Mouse (Mus musculus) adrenal gland, postnatal 25 days (tissue): ENCODE measurements around the gene Vmn1r60. TPM values are rescaled to one million over a fixed set of nuclear protein-coding genes. Genes with fewer than 3 reads are reported as not detected.
"Not testable (repeated sequence)": the region's sequence is repeated elsewhere in the genome, so short reads cannot be mapped to it uniquely, and the experiment has no call there.

ENCODE experiments used
- DNase-seq: peaks from one replicate; pipeline ENCODE4 v3.0.0; 2021; ENCODE audit warnings: mixed read lengths
- long read RNA-seq: library from polyadenylated mRNA; stranded (forward); transcript quantifications from one replicate; pipeline ENCODE4 v2.0.0, GENCODE M21; 2021
- total RNA-seq: library from RNA; stranded (reverse); gene quantifications from 2 replicates; pipeline ENCODE4 v1.2.3, GENCODE M21; 2021

The Vmn1r60 gene
- not detected in 2 replicates for total RNA-seq
- long read RNA-seq, result 0 reads

DNA sequence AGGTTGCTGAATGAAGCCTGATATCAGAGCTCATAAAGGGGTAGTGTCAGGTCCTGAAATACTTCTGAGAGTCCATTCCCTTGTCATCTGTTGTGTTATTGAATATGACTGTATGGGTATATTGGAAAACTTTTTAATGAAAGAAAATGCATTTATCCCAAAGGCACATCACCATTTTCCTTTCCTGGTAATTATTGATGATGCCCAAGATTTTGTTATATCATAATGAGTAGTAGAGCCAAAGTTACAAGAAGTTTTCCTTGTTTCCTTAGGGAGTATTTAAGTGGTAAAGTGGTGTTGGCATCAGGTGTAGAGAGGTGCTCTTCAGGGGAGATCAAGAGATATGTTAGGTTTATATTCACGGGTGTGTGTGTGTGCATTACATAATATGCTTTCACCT, at the start of gene Vmn1r60:
Gene Vmn1r60, minus strand, starts transcription at position 101 of the 400 bp plus-strand sequence.
- not testable (repeated sequence) for DNase-seq

DNA sequence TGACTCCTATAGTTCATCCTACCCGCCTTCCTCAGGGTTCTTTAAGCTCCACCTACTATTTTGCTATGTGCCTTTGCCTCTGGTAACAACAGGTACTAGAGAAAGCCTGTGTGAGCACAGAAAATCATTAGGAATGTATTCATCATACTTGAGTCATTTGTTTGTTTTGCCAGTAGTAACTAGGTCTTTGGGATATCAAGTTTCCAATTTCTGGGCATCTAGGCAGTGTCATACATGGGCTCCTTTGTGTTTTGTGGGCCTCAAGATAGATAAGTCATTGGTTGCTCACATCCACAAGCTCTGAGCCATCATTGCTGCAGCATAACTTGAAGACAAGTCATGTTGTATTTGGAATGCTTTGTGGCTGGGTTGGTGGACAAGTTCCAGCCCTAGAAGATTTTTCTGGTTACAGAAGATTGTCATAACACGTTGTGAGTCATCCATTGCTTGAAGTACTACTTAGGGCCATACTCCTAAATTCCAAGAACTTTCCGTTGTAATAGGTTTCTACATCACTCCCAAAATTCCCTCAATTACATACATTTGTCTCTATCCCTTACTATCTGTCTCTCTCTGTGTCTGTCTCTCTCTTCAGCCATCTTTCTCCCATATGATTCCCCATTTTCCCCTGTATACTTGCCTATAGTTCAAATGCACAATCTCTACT, 6.2 kb downstream of the Vmn1r60 start:
- DNase-seq, result not testable (repeated sequence)

DNA sequence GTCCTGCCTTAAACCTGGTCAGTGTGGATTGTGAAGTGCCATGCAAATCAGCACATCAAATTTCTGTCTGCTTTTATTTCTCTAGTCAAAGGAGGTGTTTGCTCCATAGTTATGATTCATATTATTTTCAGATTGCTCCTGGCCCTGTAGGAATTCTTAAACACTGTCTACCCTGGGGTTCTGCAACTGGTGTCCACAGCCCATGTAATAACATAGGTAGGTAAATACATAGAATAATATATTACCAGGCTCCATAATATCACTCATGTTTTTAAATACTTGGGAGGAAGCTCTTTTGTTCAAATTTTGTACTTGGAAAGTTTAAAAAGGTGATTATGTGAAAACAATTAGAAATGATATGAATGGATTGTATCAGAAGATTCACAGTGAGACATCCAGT, 53.3 kb downstream of the Vmn1r60 start, which contains the start of gene Vmn2r28:
Gene Vmn2r28, minus strand, starts transcription at position 101 of the 400 bp plus-strand sequence.
- DNase-seq, result not testable (repeated sequence)

Other genes starting within 250 kb of the Vmn1r60 start
- gene Gm5065, start 196.8 kb downstream of the Vmn1r60 start, total RNA-seq, result not detected in 2 replicates
- not detected in 2 replicates for gene Nlrp2, start 196.3 kb downstream of the Vmn1r60 start, total RNA-seq
- not detected in 2 replicates for gene Vmn1r58, start 133.9 kb downstream of the Vmn1r60 start, total RNA-seq
- not detected in 2 replicates for gene Vmn1r59, start 90.5 kb downstream of the Vmn1r60 start, total RNA-seq
- not detected in 2 replicates for gene Vmn2r28, start 53.4 kb downstream of the Vmn1r60 start, total RNA-seq
- not detected in 2 replicates for gene Vmn1r61, start 66.0 kb upstream of the Vmn1r60 start, total RNA-seq
- gene Vmn1r62, start 126.3 kb upstream of the Vmn1r60 start, total RNA-seq, result not detected in 2 replicates